Mouse (Mus musculus): ENCODE measurements around the gene Mrfap1.

DNA sequence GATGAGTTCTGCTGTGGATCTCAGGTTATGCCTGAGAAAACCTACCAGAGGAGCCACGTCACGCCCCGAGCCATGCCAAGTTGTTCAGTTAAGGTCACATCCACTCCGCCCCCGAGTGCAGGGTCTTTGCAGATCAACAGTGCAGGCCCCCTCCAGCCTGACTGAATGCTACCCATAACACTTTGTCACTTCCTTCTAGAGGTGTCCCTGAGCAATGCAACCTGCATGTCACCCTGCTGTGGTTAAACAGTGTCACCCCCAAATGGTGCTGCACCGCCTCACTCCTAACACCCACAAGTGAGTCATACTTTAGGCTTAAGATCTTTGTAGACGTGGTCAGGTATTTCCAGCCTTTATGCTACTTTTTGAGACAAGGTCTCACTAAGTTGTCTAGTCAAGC is 43.5 kb upstream of the Mrfap1 start:
- TF ChIP-seq POLR2A (IDR thresholded peaks at IDR 0.05; ENCODE audit: insufficient read depth, low read depth, low read length) (no peak), CTCF (IDR thresholded peaks at IDR 0.05; ENCODE audit: insufficient read depth, low read depth, low read length) (no peak)
